Mouse (Mus musculus) adrenal gland, postnatal 4 days (tissue): ENCODE results near the gene Clnk. TPM values are rescaled to one million over a fixed set of nuclear protein-coding genes. Genes with fewer than 3 reads are reported as not detected.

Source experiments
- DNase-seq, 2 experiments: peaks; one replicate each; pipeline ENCODE4 v3.0.0; 2021 to 2022; ENCODE audit warnings: low spot score in 2 of 2, mixed read lengths in 2 of 2
- total RNA-seq, 2 experiments: library from RNA; stranded (reverse); gene quantifications; 2 replicates each; pipeline ENCODE4 v1.2.3; 2021

Clnk gene
- total RNA-seq, 2 experiments from 2014 or later = not detected

GRCm38 (mm10) chr5:38857591-38857990 lies 19.0 kb downstream of the Clnk start:
- no peak for DNase-seq

- no peak for DNase-seq
These were observed 26.4 kb downstream of the Clnk start for GRCm38 (mm10) chr5:38850171-38850570.

GRCm38 (mm10) chr5:38845529-38845928 lies 31.1 kb downstream of the Clnk start:
- DNase-seq = no peak

GRCm38 (mm10) chr5:38844312-38844711 lies 32.3 kb downstream of the Clnk start:
- DNase-seq = no peak

- no peak for DNase-seq
These were observed 36.6 kb downstream of the Clnk start for GRCm38 (mm10) chr5:38839981-38840380.

- DNase-seq = no peak
These were observed 49.3 kb downstream of the Clnk start for GRCm38 (mm10) chr5:38827310-38827709.

- no peak for DNase-seq
These were observed 50.0 kb downstream of the Clnk start for GRCm38 (mm10) chr5:38826586-38826985.

- DNase-seq = no peak
These were observed 52.3 kb downstream of the Clnk start for GRCm38 (mm10) chr5:38824132-38824965.

- DNase-seq = no peak
These were observed 63.1 kb downstream of the Clnk start for GRCm38 (mm10) chr5:38813391-38814109.

- DNase-seq = no peak
These were observed 63.7 kb downstream of the Clnk start for GRCm38 (mm10) chr5:38812916-38813315.

- DNase-seq = no peak
These were observed 64.2 kb downstream of the Clnk start for GRCm38 (mm10) chr5:38812386-38812785.

- DNase-seq = no peak
These were observed 77.7 kb downstream of the Clnk start for GRCm38 (mm10) chr5:38798910-38799309.

GRCm38 (mm10) chr5:38795139-38795538 lies 81.5 kb downstream of the Clnk start:
- no peak for DNase-seq

GRCm38 (mm10) chr5:38791116-38791515 lies 85.5 kb downstream of the Clnk start:
- DNase-seq = no peak

- no peak for DNase-seq
These were observed 87.8 kb downstream of the Clnk start for GRCm38 (mm10) chr5:38788820-38789219.

- no peak for DNase-seq
These were observed 88.6 kb downstream of the Clnk start for GRCm38 (mm10) chr5:38787851-38788520.

- no peak for DNase-seq
These were observed 90.5 kb downstream of the Clnk start for GRCm38 (mm10) chr5:38786126-38786525.

GRCm38 (mm10) chr5:38785686-38786085 lies 90.9 kb downstream of the Clnk start:
- no peak for DNase-seq

GRCm38 (mm10) chr5:38781813-38782212 lies 94.8 kb downstream of the Clnk start:
- DNase-seq = peak; percentile 28 to 46

GRCm38 (mm10) chr5:38780631-38781030 lies 96.0 kb downstream of the Clnk start:
- DNase-seq = no peak

- DNase-seq = no peak
These were observed 96.6 kb downstream of the Clnk start for GRCm38 (mm10) chr5:38780045-38780444.

- no peak for DNase-seq
These were observed 101.1 kb downstream of the Clnk start for GRCm38 (mm10) chr5:38775500-38775899.
